Mouse (Mus musculus): ENCODE results near the gene Gria2.

DNA sequence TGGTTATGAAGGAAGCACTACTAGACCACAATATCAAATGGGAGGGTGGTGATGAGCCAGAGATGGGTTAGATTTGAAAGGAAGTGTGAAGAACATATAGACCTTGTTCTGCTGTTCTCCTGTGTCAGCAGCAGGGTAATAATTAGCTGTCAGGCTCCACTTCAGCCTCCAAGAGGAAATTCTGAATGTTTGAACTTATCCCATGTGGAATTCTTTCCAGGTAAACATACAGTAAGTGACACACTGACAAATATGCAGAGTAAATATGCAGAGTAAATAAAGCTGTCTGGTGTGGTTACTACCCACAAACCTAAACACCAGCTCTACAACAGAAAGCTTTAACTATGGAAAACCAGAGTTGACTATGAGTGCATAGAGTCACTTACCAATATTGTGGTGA is 93.6 kb downstream of the Gria2 start:
- no peak for TF ChIP-seq POLR2A (IDR thresholded peaks at IDR 0.05; ENCODE audit: extremely low read depth, insufficient read depth, low read length)
- TF ChIP-seq CTCF (IDR thresholded peaks at IDR 0.05; ENCODE audit: low read depth, low read length), result no peak
